Mouse (Mus musculus): ENCODE measurements around the gene Zfp36l1. TPM values are rescaled to one million over a fixed set of nuclear protein-coding genes. Genes with fewer than 3 reads are reported as not detected.
A peak's percentile ranks its signal among the peaks of the same experiment; 100 is the strongest.

Zfp36l1 gene
- polyA plus RNA-seq, 1 experiment, result 33.6 TPM

GRCm38 (mm10) chr12:80125316-80125715, 12.5 kb upstream of the Zfp36l1 start:
- TF ChIP-seq CTCF (IDR thresholded peaks at IDR 0.05; ENCODE audit: control insufficient read depth, insufficient read depth, low read length), result no peak
- no peak for TF ChIP-seq POLR2A (IDR thresholded peaks at IDR 0.05; ENCODE audit: borderline replicate concordance, control insufficient read depth, low read depth, low read length)
- 93% methylated on average over 5 of the region's 5 CpGs for WGBS
- Histone ChIP-seq H3K27ac (ENCODE audit: control insufficient read depth, insufficient read depth, low read depth, low read length, poor library complexity) (no peak overlapping the region), H3K4me3 (replicated peaks; ENCODE audit: control insufficient read depth, low read depth, low read length) (no peak overlapping the region), H3K4me1 (ENCODE audit: control insufficient read depth, insufficient read depth, low read length) (peaks cover 10% of the 10 kb centered on the region)

GRCm38 (mm10) chr12:80124756-80125155, 11.9 kb upstream of the Zfp36l1 start:
- peaks cover 10% of the 10 kb centered on the region for H3K4me1 ChIP-seq (ENCODE audit: control insufficient read depth, insufficient read depth, low read length)
- H3K4me3 ChIP-seq (replicated peaks; ENCODE audit: control insufficient read depth, low read depth, low read length), result no peak overlapping the region
- TF ChIP-seq CTCF (IDR thresholded peaks at IDR 0.05; ENCODE audit: control insufficient read depth, insufficient read depth, low read length) (no peak), POLR2A (IDR thresholded peaks at IDR 0.05; ENCODE audit: borderline replicate concordance, control insufficient read depth, low read depth, low read length) (no peak)
- 77% methylated on average over 3 of the region's 3 CpGs for WGBS
- H3K27ac ChIP-seq (ENCODE audit: control insufficient read depth, insufficient read depth, low read depth, low read length, poor library complexity), result no peak overlapping the region

DNA sequence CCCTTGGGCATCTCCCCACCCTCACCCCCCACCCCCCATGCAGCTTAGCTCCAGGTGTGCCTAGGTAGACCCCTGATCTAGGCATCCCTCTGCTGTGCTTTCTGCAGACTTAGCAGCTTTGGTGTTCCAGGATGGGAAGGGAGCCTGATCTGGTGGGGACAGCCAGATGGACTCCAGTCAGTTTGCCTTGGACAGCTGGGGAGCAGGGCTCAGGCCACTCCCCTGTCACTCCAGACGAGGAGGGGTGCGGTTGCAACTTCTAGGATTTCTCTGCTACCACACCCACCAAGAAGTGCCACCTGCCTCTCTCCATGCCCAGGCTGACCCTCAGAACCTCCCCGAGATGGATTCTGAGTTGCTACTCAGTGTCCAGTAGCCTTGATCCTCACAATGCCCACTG, 11.4 kb upstream of the Zfp36l1 start:
- H3K4me1 ChIP-seq (ENCODE audit: control insufficient read depth, insufficient read depth, low read length), result peaks cover 7% of the 10 kb centered on the region
- TF ChIP-seq CTCF (IDR thresholded peaks at IDR 0.05; ENCODE audit: control insufficient read depth, insufficient read depth, low read length) (no peak), POLR2A (IDR thresholded peaks at IDR 0.05; ENCODE audit: borderline replicate concordance, control insufficient read depth, low read depth, low read length) (no peak)
- WGBS, result 66% methylated on average over 3 of the region's 3 CpGs
- no peak overlapping the region for H3K4me3 ChIP-seq (replicated peaks; ENCODE audit: control insufficient read depth, low read depth, low read length)
- no peak overlapping the region for H3K27ac ChIP-seq (ENCODE audit: control insufficient read depth, insufficient read depth, low read depth, low read length, poor library complexity)

DNA sequence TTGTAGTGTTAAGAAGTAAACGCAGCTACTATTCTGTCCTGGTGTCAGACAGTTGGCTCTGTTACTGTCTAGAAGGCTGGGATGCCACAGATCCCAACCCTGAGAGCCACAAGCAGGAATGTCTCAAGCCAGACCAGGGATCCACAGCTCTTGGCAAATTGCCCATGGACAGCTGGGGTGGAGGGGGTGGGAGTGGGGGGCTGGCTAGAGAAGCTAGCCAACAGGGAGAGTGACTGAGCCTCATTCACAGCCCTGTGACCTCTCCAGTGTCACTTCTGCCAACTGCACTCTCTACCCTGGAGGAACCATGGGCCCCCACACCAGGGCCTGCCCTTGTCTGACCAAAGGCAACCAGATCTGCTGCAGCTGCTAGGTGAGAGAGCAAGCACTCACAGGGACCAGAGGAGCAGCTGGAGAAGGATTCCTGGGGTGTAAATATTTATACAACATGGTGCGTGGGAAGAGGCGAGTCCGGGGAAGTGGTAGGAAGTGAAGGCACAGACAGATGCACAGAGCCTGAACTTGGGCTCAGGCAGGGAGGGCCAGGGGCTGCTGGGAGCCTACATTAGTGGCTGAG, 10.5 kb upstream of the Zfp36l1 start:
- H3K4me1 ChIP-seq (ENCODE audit: control insufficient read depth, insufficient read depth, low read length), result peaks cover 7% of the 10 kb centered on the region
- H3K4me3 ChIP-seq (replicated peaks; ENCODE audit: control insufficient read depth, low read depth, low read length), result no peak overlapping the region
- H3K27ac ChIP-seq (ENCODE audit: control insufficient read depth, insufficient read depth, low read depth, low read length, poor library complexity), result no peak overlapping the region
- 90% methylated on average over 4 of the region's 4 CpGs for WGBS
- TF ChIP-seq POLR2A (IDR thresholded peaks at IDR 0.05; ENCODE audit: borderline replicate concordance, control insufficient read depth, low read depth, low read length), result no peak
- TF ChIP-seq CTCF (IDR thresholded peaks at IDR 0.05; ENCODE audit: control insufficient read depth, insufficient read depth, low read length), result no peak

- Histone ChIP-seq H3K27ac (ENCODE audit: control insufficient read depth, insufficient read depth, low read depth, low read length, poor library complexity) (no peak overlapping the region), H3K4me3 (replicated peaks; ENCODE audit: control insufficient read depth, low read depth, low read length) (no peak overlapping the region), H3K4me1 (ENCODE audit: control insufficient read depth, insufficient read depth, low read length) (peaks cover 3% of the 10 kb centered on the region; the same call in 1 of the 2 replicates)
- TF ChIP-seq POLR2A (IDR thresholded peaks at IDR 0.05; ENCODE audit: borderline replicate concordance, control insufficient read depth, low read depth, low read length) (no peak), CTCF (IDR thresholded peaks at IDR 0.05; ENCODE audit: control insufficient read depth, insufficient read depth, low read length) (no peak)
- WGBS, result 84% methylated on average over 1 of the region's 1 CpGs
These were observed 8.6 kb upstream of the Zfp36l1 start for GRCm38 (mm10) chr12:80121438-80121837.

GRCm38 (mm10) chr12:80118588-80118987, 5.8 kb upstream of the Zfp36l1 start:
- Histone ChIP-seq H3K4me3 (replicated peaks; ENCODE audit: control insufficient read depth, low read depth, low read length) (no peak overlapping the region), H3K27ac (ENCODE audit: control insufficient read depth, insufficient read depth, low read depth, low read length, poor library complexity) (no peak overlapping the region), H3K4me1 (ENCODE audit: control insufficient read depth, insufficient read depth, low read length) (peaks cover 3% of the 10 kb centered on the region; the same call in 1 of the 2 replicates)
- WGBS, result 80% methylated on average over 1 of the region's 1 CpGs
- TF ChIP-seq CTCF (IDR thresholded peaks at IDR 0.05; ENCODE audit: control insufficient read depth, insufficient read depth, low read length) (no peak), POLR2A (IDR thresholded peaks at IDR 0.05; ENCODE audit: borderline replicate concordance, control insufficient read depth, low read depth, low read length) (no peak)

GRCm38 (mm10) chr12:80116206-80117112, 3.6 kb upstream of the Zfp36l1 start:
- TF ChIP-seq CTCF (IDR thresholded peaks at IDR 0.05; ENCODE audit: control insufficient read depth, insufficient read depth, low read length), result no peak
- no peak for TF ChIP-seq POLR2A (IDR thresholded peaks at IDR 0.05; ENCODE audit: borderline replicate concordance, control insufficient read depth, low read depth, low read length)
- H3K4me1 ChIP-seq (ENCODE audit: control insufficient read depth, insufficient read depth, low read length), result peaks cover 1% of the 10 kb centered on the region; the same call in 1 of the 2 replicates
- WGBS, result 53% methylated on average over 18 of the region's 18 CpGs
- H3K27ac ChIP-seq (ENCODE audit: control insufficient read depth, insufficient read depth, low read depth, low read length, poor library complexity), result peak overlapping the region; percentile 94
- peak overlapping the region; percentile 76 for H3K4me3 ChIP-seq (replicated peaks; ENCODE audit: control insufficient read depth, low read depth, low read length)

GRCm38 (mm10) chr12:80115863-80116194, 3.0 kb upstream of the Zfp36l1 start:
- H3K4me1 ChIP-seq (ENCODE audit: control insufficient read depth, insufficient read depth, low read length), result peaks cover 1% of the 10 kb centered on the region; the same call in 1 of the 2 replicates

More at GRCm38 (mm10) chr12:80115863-80116194, 3.0 kb upstream of the Zfp36l1 start:
- TF ChIP-seq POLR2A (IDR thresholded peaks at IDR 0.05; ENCODE audit: borderline replicate concordance, control insufficient read depth, low read depth, low read length) (peak; percentile 25; the same call in 1 of the 2 replicates), CTCF (IDR thresholded peaks at IDR 0.05; ENCODE audit: control insufficient read depth, insufficient read depth, low read length) (no peak)
- H3K27ac ChIP-seq (ENCODE audit: control insufficient read depth, insufficient read depth, low read depth, low read length, poor library complexity), result peak overlapping the region; percentile 94
- H3K4me3 ChIP-seq (replicated peaks; ENCODE audit: control insufficient read depth, low read depth, low read length), result peak overlapping the region; percentile 76
- under 1% methylated on average over 30 of the region's 30 CpGs for WGBS

All from bone marrow, adult 2 months (tissue).